Mouse (Mus musculus) right cerebral cortex, postnatal 10 days (tissue): ENCODE results near the gene 1700069L16Rik.
A peak's percentile ranks its signal among the peaks of the same experiment; 100 is the strongest.

Source experiments
- DNase-seq, 2 experiments: peaks; one replicate each; pipeline ENCODE4 v3.0.0; 2021; ENCODE audit warnings: low spot score in 2 of 2

1700069L16Rik gene

GRCm38 (mm10) chr5:113734376-113734775, 9.8 kb upstream of the 1700069L16Rik start:
- DNase-seq: no peak

GRCm38 (mm10) chr5:113732182-113732581, 7.6 kb upstream of the 1700069L16Rik start:
- DNase-seq: peak in 1 of 2 experiments; percentile 76

- no peak for DNase-seq
These were observed 6.6 kb upstream of the 1700069L16Rik start for GRCm38 (mm10) chr5:113731174-113731573.

- DNase-seq: peak in 1 of 2 experiments; percentile 62
These were observed 6.1 kb upstream of the 1700069L16Rik start for GRCm38 (mm10) chr5:113730641-113731121.

GRCm38 (mm10) chr5:113728691-113729090, 4.1 kb upstream of the 1700069L16Rik start:
- no peak for DNase-seq

- DNase-seq: no peak
These were observed 3.4 kb upstream of the 1700069L16Rik start for GRCm38 (mm10) chr5:113728011-113728410.

GRCm38 (mm10) chr5:113727238-113727637, 2.7 kb upstream of the 1700069L16Rik start:
- DNase-seq: no peak

- DNase-seq: no peak
These were observed 2.0 kb upstream of the 1700069L16Rik start for GRCm38 (mm10) chr5:113726618-113727017.

- no peak for DNase-seq
These were observed 845 bp upstream of the 1700069L16Rik start for GRCm38 (mm10) chr5:113725417-113725816.

GRCm38 (mm10) chr5:113723567-113724237, 870 bp downstream of the 1700069L16Rik start:
- no peak for DNase-seq

- no peak for DNase-seq
These were observed 2.2 kb downstream of the 1700069L16Rik start for GRCm38 (mm10) chr5:113722224-113723013.

GRCm38 (mm10) chr5:113719221-113719661, 5.3 kb downstream of the 1700069L16Rik start:
- DNase-seq: peak; percentile 60

- peak; percentile 81 to 89 for DNase-seq
These were observed 7.8 kb downstream of the 1700069L16Rik start for GRCm38 (mm10) chr5:113716581-113717388.

GRCm38 (mm10) chr5:113712861-113713260, 11.7 kb downstream of the 1700069L16Rik start:
- DNase-seq: no peak

- no peak for DNase-seq
These were observed 20.6 kb downstream of the 1700069L16Rik start for GRCm38 (mm10) chr5:113703803-113704585.

- no peak for DNase-seq
These were observed 24.1 kb downstream of the 1700069L16Rik start for GRCm38 (mm10) chr5:113700388-113701023.

GRCm38 (mm10) chr5:113694415-113694814, 30.2 kb downstream of the 1700069L16Rik start:
- no peak for DNase-seq

GRCm38 (mm10) chr5:113694000-113694399, 30.6 kb downstream of the 1700069L16Rik start:
- DNase-seq: no peak

- DNase-seq: no peak
These were observed 31.3 kb downstream of the 1700069L16Rik start for GRCm38 (mm10) chr5:113693196-113693755.

GRCm38 (mm10) chr5:113690866-113691265, 33.7 kb downstream of the 1700069L16Rik start:
- no peak for DNase-seq
